Mouse (Mus musculus) C2C12 (cell line): ENCODE measurements around the gene Rasa4. TPM values are rescaled to one million over a fixed set of nuclear protein-coding genes. Genes with fewer than 3 reads are reported as not detected.
"Not testable (repeated sequence)": the region's sequence is repeated elsewhere in the genome, so short reads cannot be mapped to it uniquely, and the experiment has no call there.

Source experiments
- H3K27me3 ChIP-seq: one replicate; pipeline ENCODE4 v1.6.1; 2011; ENCODE audit not compliant: control insufficient read depth, insufficient read depth, insufficient read length
- H3K36me3 ChIP-seq: one replicate; pipeline ENCODE4 v1.6.1; 2011; ENCODE audit not compliant: control insufficient read depth, insufficient read depth
- H3K4me3 ChIP-seq: one replicate; pipeline ENCODE4 v1.5.1; 2011; ENCODE audit warnings: mild to moderate bottlenecking, control low read depth; ENCODE audit not compliant: poor library complexity, insufficient read depth, severe bottlenecking
- H3K79me2 ChIP-seq: one replicate; pipeline ENCODE4 v1.6.1; 2011; ENCODE audit not compliant: control insufficient read depth, insufficient read depth
- H3K79me3 ChIP-seq: one replicate; pipeline ENCODE4 v1.6.1; 2011; ENCODE audit warnings: low read depth, control low read depth
- H3ac ChIP-seq: one replicate; pipeline ENCODE3; 2011; ENCODE audit warnings: low read depth; ENCODE audit not compliant: control insufficient read depth, insufficient read length
- CEBPB ChIP-seq: IDR thresholded peaks from one replicate; pipeline ENCODE4 v1.6.1; 2011; ENCODE audit warnings: low read depth, mild to moderate bottlenecking, control low read depth, moderate library complexity
- CTCF ChIP-seq: IDR thresholded peaks from one replicate; pipeline ENCODE4 v1.5.1; 2011; ENCODE audit not compliant: control insufficient read depth, insufficient read depth, insufficient read length
- FOSL1 ChIP-seq: IDR thresholded peaks from one replicate; pipeline ENCODE4 v1.8.0; 2011; ENCODE audit warnings: mild to moderate bottlenecking, low read length; ENCODE audit not compliant: poor library complexity, insufficient read depth, severe bottlenecking
- MAX ChIP-seq: IDR thresholded peaks from one replicate; pipeline ENCODE4 v1.6.1; 2011; ENCODE audit warnings: mild to moderate bottlenecking, control low read depth
- MYOD1 ChIP-seq: IDR thresholded peaks from one replicate; pipeline ENCODE4 v1.6.1; 2011; ENCODE audit warnings: low read depth; ENCODE audit not compliant: control insufficient read depth, insufficient read length
- MYOG ChIP-seq: IDR thresholded peaks from one replicate; pipeline ENCODE4 v1.6.1; 2011; ENCODE audit not compliant: control insufficient read depth, insufficient read length; ENCODE audit errors: extremely low read depth
- USF1 ChIP-seq: IDR thresholded peaks from one replicate; pipeline ENCODE4 v1.6.1; 2011; ENCODE audit warnings: low read depth, mild to moderate bottlenecking, control low read depth, moderate library complexity
- polyA plus RNA-seq: library from polyadenylated mRNA; unstranded; fragments of >200 nt; fragmentation: generic; extraction: Trizol; gene quantifications from one replicate; pipeline ENCODE4 v1.2.1, GENCODE M21; 2012; ENCODE audit warnings: missing spikeins

Rasa4 gene
- polyA plus RNA-seq, 1 experiment = 37.6 TPM

- Histone ChIP-seq H3K79me3 (no peaks in the 10 kb centered on the region), H3K4me3 (no peak overlapping the region), H3K36me3 (peaks cover 19% of the 10 kb centered on the region), H3K79me2 (no peaks in the 10 kb centered on the region), H3K27me3 (no peaks in the 10 kb centered on the region), H3ac (no peak overlapping the region)
- no peak for TF ChIP-seq MYOG
- no peak for TF ChIP-seq MAX
- no peak for TF ChIP-seq MYOD1
- no peak for TF ChIP-seq CEBPB
Measured at GRCm38 (mm10) chr5:136144606-136145430, 61.1 kb downstream of the Rasa4 start.

- Histone ChIP-seq H3K36me3 (peaks cover 2% of the 10 kb centered on the region), H3K27me3 (no peaks in the 10 kb centered on the region), H3ac (no peak overlapping the region), H3K79me3 (no peaks in the 10 kb centered on the region), H3K4me3 (no peak overlapping the region), H3K79me2 (no peaks in the 10 kb centered on the region)
- TF ChIP-seq CEBPB (no peak), MYOD1 (no peak), USF1 (no peak), MYOG (no peak), MAX (no peak)
Measured at GRCm38 (mm10) chr5:136146936-136147335, 63.2 kb downstream of the Rasa4 start.

DNA sequence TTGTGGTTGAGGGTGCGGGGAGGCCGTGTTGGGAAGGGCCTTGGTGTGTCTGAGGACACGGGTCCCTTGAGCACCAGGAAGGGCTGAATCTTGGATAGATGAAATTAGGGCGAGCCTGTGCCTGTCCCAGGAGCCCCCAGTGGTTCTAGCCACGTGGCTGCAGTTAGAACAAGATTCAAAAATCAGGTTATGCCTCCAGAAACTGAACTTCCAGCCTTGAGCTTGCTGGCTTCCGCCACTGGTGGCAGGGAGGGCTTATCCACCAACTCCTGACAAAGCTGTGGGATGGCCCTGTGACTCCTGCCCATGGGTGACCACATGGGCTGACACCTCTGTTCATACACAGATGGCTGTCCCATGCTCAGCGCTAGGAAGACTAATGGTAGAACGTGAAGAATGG, 64.0 kb downstream of the Rasa4 start:
- no peaks in the 10 kb centered on the region for H3K36me3 ChIP-seq
- no peak for TF ChIP-seq CTCF
- no peak for TF ChIP-seq MYOD1
- no peaks in the 10 kb centered on the region for H3K79me2 ChIP-seq
- H3K79me3 ChIP-seq = no peaks in the 10 kb centered on the region
- no peak overlapping the region for H3ac ChIP-seq
- no peaks in the 10 kb centered on the region for H3K27me3 ChIP-seq
- H3K4me3 ChIP-seq = no peak overlapping the region

DNA sequence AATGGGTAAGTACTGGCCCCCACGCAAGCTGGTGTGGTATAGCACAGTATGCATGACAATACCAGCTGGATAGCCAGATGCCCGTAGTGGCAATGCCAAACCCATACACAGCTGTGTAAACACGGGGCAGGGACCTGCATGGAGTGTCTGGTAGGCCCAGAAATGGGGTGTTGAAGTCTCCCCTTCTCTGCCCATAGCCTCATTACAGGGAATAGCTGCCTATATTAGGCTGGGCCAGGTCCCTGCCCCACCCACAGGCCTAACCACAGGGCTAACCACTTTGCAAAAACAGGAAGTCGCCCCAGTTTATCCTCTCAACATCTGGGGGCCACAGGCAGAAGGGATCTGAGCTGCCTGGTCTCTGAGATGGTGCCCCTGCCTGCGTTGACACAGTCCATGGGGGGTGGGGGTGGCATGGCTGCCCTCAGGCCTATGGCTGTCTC, 65.4 kb downstream of the Rasa4 start:
- TF ChIP-seq MYOD1 = peak; percentile 73
- not testable (repeated sequence) for H3K36me3 ChIP-seq, H3K4me3 ChIP-seq, H3K27me3 ChIP-seq, H3K79me3 ChIP-seq, H3K79me2 ChIP-seq, H3ac ChIP-seq

DNA sequence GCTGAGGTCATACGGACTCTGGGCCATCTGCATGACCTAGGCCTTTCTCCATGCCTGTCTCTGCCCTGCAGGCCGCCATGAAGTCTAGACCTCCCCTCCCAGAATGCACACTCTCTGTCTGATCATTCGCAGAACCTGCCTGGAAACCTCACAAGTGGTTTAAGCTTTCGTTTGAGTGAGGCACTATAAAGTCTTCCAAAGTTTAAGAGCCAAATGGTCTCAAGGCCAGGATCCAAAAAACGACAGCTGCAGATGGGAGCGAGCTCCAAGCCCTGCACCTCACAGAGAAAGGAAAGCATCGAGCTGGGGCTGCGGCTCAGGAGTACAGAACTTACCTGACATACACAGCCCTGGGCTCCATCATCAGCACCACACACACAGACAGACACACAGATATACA, 68.6 kb downstream of the Rasa4 start:
- Histone ChIP-seq H3ac (no peak overlapping the region), H3K27me3 (no peaks in the 10 kb centered on the region), H3K4me3 (no peak overlapping the region), H3K36me3 (peaks cover 12% of the 10 kb centered on the region), H3K79me3 (no peaks in the 10 kb centered on the region), H3K79me2 (no peaks in the 10 kb centered on the region)
- no peak for TF ChIP-seq FOSL1
- no peak for TF ChIP-seq CEBPB
- TF ChIP-seq USF1 = no peak
- no peak for TF ChIP-seq MYOD1
- no peak for TF ChIP-seq CTCF
- no peak for TF ChIP-seq MYOG
- TF ChIP-seq MAX = no peak

GRCm38 (mm10) chr5:136155399-136155798, 71.7 kb downstream of the Rasa4 start:
- Histone ChIP-seq H3ac (no peak overlapping the region), H3K36me3 (peaks cover 15% of the 10 kb centered on the region), H3K79me2 (no peaks in the 10 kb centered on the region), H3K79me3 (no peaks in the 10 kb centered on the region), H3K4me3 (no peak overlapping the region), H3K27me3 (no peaks in the 10 kb centered on the region)
- TF ChIP-seq USF1 (no peak), MYOD1 (no peak), CEBPB (no peak), MAX (no peak), CTCF (no peak), FOSL1 (no peak), MYOG (no peak)

DNA sequence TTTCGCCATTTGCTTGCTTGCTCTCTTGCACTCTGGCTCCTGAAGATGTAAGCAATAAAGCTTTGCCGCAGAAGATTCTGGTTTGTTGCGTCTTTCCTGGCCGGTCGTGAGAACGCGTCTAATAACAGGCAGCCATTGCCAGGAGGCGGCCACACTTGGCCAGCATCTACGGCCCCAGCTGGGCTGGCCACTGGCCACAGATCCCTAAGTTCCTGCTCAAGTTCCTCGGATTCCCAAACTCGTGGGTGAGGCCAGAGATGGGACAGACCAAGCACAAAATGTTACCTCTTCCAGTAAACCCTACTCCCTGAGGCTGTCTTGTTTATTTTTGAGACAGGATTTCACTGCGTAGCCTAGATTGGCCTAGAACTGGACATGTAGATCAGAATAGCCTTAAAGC, 76.4 kb downstream of the Rasa4 start:
- not testable (repeated sequence) for H3ac ChIP-seq, H3K4me3 ChIP-seq, H3K79me2 ChIP-seq, H3K27me3 ChIP-seq, H3K79me3 ChIP-seq
- peaks cover 34% of the 10 kb centered on the region for H3K36me3 ChIP-seq
